Mouse (Mus musculus) ovary, postnatal 14 days (tissue): Measurements from ENCODE around the gene Ppp2r3d.

Experiments used
- DNase-seq: peaks from one replicate; pipeline ENCODE4 v3.0.0; 2022; ENCODE audit warnings: low spot score

Ppp2r3d gene

GRCm38 (mm10) chr9:124411553-124411952 lies 65.1 kb downstream of the Ppp2r3d start:
- no peak for DNase-seq

- no peak for DNase-seq
Measured at GRCm38 (mm10) chr9:124408564-124408963, 68.1 kb downstream of the Ppp2r3d start.
